Mouse (Mus musculus): ENCODE measurements around the gene Syngr1. TPM values are rescaled to one million over a fixed set of nuclear protein-coding genes. Genes with fewer than 3 reads are reported as not detected.

Gene Syngr1
- polyA plus RNA-seq, 1 experiment, result 50.9 TPM

DNA sequence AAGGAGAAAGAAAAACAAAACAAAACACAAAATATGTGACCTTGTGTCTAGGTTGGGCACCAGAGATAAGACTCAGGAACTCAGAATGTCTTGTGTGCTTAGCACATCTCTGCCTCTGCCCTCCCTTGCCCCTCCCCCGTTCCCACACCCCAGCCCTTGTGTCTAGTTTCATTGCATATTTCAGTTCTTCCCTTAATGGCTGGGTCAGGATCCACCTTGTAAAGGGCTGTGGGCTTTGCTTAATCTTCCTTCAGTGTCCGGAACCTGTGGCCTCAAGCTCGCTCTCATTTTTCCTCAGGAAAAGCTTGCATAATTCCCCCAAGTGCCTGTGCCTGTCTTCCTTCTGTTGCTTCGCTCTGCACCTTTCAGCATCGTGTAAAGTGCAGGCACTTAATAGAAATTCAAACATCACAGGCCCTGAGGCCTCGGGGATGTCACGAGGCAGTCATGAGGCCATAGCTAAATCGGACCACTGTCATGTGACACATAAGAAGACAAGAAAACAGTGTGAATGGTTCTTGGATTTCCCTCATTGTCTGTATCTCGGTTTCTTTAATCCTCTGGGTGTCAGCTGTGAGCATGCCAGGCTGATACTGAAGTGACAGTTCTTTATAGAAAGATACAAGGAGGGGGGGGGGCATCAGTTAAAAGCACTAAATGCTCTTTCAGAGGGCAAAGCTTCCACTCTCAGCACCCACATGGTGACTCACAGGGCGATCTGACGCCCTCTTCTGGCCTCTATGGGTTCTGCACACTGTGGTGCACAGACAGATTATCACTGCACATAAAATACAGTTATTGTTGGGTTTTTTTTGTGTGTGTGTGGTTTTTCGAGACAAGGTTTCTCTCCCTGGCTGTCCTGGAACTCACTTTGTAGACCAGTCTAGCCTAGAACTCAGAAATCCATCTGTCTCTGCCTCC lies 14.6 kb downstream of the Syngr1 start:
- Histone ChIP-seq H3K4me3 (replicated peaks; ENCODE audit: extremely low read depth, low read depth, low read length) (no peak overlapping the region), H3K4me1 (ENCODE audit: control insufficient read depth, insufficient read depth, low read length) (no peaks in the 10 kb centered on the region)
- TF ChIP-seq POLR2A (IDR thresholded peaks at IDR 0.05; ENCODE audit: borderline replicate concordance, extremely low read depth, low read depth, low read length) (no peak), CTCF (IDR thresholded peaks at IDR 0.05; ENCODE audit: insufficient read depth, low read length) (no peak)
- no peak for DNase-seq
- 55% methylated on average over 12 of the region's 12 CpGs for WGBS

GRCm38 (mm10) chr15:80107143-80107542 lies 16.0 kb downstream of the Syngr1 start:
- no peak for DNase-seq
- TF ChIP-seq CTCF (IDR thresholded peaks at IDR 0.05; ENCODE audit: insufficient read depth, low read length) (no peak), POLR2A (IDR thresholded peaks at IDR 0.05; ENCODE audit: borderline replicate concordance, extremely low read depth, low read depth, low read length) (no peak)
- Histone ChIP-seq H3K4me1 (ENCODE audit: control insufficient read depth, insufficient read depth, low read length) (no peaks in the 10 kb centered on the region), H3K4me3 (replicated peaks; ENCODE audit: extremely low read depth, low read depth, low read length) (no peak overlapping the region)
- WGBS, result 94% methylated on average over 8 of the region's 8 CpGs

DNA sequence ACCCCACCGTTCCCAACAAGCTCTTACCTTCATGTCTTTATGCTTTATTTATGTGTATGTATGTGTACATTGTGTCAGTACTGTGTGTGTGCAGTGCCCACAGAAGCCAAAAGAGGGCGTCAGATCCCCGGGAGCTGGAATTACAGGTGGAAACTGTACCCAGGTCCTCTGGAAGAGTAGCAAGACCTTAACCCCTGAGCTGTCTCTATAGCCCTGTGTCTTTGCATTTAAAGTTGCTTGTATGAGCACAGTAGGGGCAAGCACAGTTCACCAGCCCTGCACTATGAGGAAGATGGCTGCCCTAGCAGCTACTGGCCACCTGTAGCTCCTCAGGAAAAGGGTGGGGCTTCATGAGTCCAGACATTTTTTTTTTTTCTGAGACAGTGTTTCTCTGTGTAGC lies 16.4 kb downstream of the Syngr1 start:
- WGBS, result 89% methylated on average over 3 of the region's 3 CpGs
- no peak for DNase-seq
- H3K4me3 ChIP-seq (replicated peaks; ENCODE audit: extremely low read depth, low read depth, low read length), result no peak overlapping the region
- no peak for TF ChIP-seq POLR2A (IDR thresholded peaks at IDR 0.05; ENCODE audit: borderline replicate concordance, extremely low read depth, low read depth, low read length)
- no peak for TF ChIP-seq CTCF (IDR thresholded peaks at IDR 0.05; ENCODE audit: insufficient read depth, low read length)
- no peaks in the 10 kb centered on the region for H3K4me1 ChIP-seq (ENCODE audit: control insufficient read depth, insufficient read depth, low read length)

- H3K4me3 ChIP-seq (replicated peaks; ENCODE audit: extremely low read depth, low read depth, low read length), result no peak overlapping the region
- no peaks in the 10 kb centered on the region for H3K4me1 ChIP-seq (ENCODE audit: control insufficient read depth, insufficient read depth, low read length)
- TF ChIP-seq POLR2A (IDR thresholded peaks at IDR 0.05; ENCODE audit: borderline replicate concordance, extremely low read depth, low read depth, low read length) (no peak), CTCF (IDR thresholded peaks at IDR 0.05; ENCODE audit: insufficient read depth, low read length) (no peak)
- WGBS, result 72% methylated on average over 12 of the region's 12 CpGs
- DNase-seq, result no peak
Observed at GRCm38 (mm10) chr15:80111436-80111835, 20.3 kb downstream of the Syngr1 start.

- WGBS, result 57% methylated on average over 2 of the region's 2 CpGs
- no peak overlapping the region for H3K4me3 ChIP-seq (replicated peaks; ENCODE audit: extremely low read depth, low read depth, low read length)
- no peaks in the 10 kb centered on the region for H3K4me1 ChIP-seq (ENCODE audit: control insufficient read depth, insufficient read depth, low read length)
- no peak for TF ChIP-seq CTCF (IDR thresholded peaks at IDR 0.05; ENCODE audit: insufficient read depth, low read length)
- no peak for TF ChIP-seq POLR2A (IDR thresholded peaks at IDR 0.05; ENCODE audit: borderline replicate concordance, extremely low read depth, low read depth, low read length)
- DNase-seq, result no peak
Observed at GRCm38 (mm10) chr15:80112499-80112898, 21.4 kb downstream of the Syngr1 start.

DNA sequence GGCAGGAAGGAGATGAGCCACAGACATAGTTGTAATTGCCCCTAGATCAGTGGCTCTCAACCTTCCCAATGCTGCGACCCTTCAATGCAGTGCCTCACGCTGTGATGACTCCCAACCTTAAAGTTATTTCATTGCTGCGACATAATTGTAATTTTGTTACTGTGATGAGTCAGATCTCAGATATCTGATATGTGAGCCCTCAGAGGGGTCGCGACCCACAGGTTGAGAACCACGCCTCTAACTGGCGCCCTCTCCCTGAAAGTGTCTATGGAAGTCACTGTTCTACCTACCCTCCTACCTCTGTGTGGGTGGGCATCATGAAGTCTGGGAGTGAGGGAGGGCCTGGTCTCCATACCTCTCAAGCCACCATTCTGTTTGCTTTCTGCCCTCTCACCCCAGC lies 23.3 kb downstream of the Syngr1 start:
- Histone ChIP-seq H3K4me3 (replicated peaks; ENCODE audit: extremely low read depth, low read depth, low read length) (no peak overlapping the region), H3K4me1 (ENCODE audit: control insufficient read depth, insufficient read depth, low read length) (no peaks in the 10 kb centered on the region)
- no peak for DNase-seq
- TF ChIP-seq CTCF (IDR thresholded peaks at IDR 0.05; ENCODE audit: insufficient read depth, low read length) (no peak), POLR2A (IDR thresholded peaks at IDR 0.05; ENCODE audit: borderline replicate concordance, extremely low read depth, low read depth, low read length) (no peak)
- WGBS, result 89% methylated on average over 7 of the region's 7 CpGs

- WGBS, result 61% methylated on average over 5 of the region's 5 CpGs
- TF ChIP-seq CTCF (IDR thresholded peaks at IDR 0.05; ENCODE audit: insufficient read depth, low read length) (no peak), POLR2A (IDR thresholded peaks at IDR 0.05; ENCODE audit: borderline replicate concordance, extremely low read depth, low read depth, low read length) (no peak)
- Histone ChIP-seq H3K4me3 (replicated peaks; ENCODE audit: extremely low read depth, low read depth, low read length) (no peak overlapping the region), H3K4me1 (ENCODE audit: control insufficient read depth, insufficient read depth, low read length) (no peaks in the 10 kb centered on the region)
- no peak for DNase-seq
Observed at GRCm38 (mm10) chr15:80115256-80115655, 24.1 kb downstream of the Syngr1 start.

GRCm38 (mm10) chr15:80115866-80116794 lies 25.0 kb downstream of the Syngr1 start:
- no peak overlapping the region for H3K4me3 ChIP-seq (replicated peaks; ENCODE audit: extremely low read depth, low read depth, low read length)
- TF ChIP-seq CTCF (IDR thresholded peaks at IDR 0.05; ENCODE audit: insufficient read depth, low read length) (no peak), POLR2A (IDR thresholded peaks at IDR 0.05; ENCODE audit: borderline replicate concordance, extremely low read depth, low read depth, low read length) (no peak)
- no peak for DNase-seq
- 71% methylated on average over 13 of the region's 13 CpGs for whole genome bisulfite sequencing
- H3K4me1 ChIP-seq (ENCODE audit: control insufficient read depth, insufficient read depth, low read length), result no peaks in the 10 kb centered on the region

GRCm38 (mm10) chr15:80117154-80117553 lies 26.0 kb downstream of the Syngr1 start:
- Histone ChIP-seq H3K4me3 (replicated peaks; ENCODE audit: extremely low read depth, low read depth, low read length) (no peak overlapping the region), H3K4me1 (ENCODE audit: control insufficient read depth, insufficient read depth, low read length) (no peaks in the 10 kb centered on the region)
- 60% methylated on average over 8 of the region's 8 CpGs for WGBS
- no peak for DNase-seq
- TF ChIP-seq POLR2A (IDR thresholded peaks at IDR 0.05; ENCODE audit: borderline replicate concordance, extremely low read depth, low read depth, low read length) (no peak), CTCF (IDR thresholded peaks at IDR 0.05; ENCODE audit: insufficient read depth, low read length) (no peak)
